Mouse (Mus musculus) kidney, postnatal 0 days (tissue): ENCODE results near the gene Hsd17b13. TPM values are rescaled to one million over a fixed set of nuclear protein-coding genes. Genes with fewer than 3 reads are reported as not detected.

Source experiments
- ATAC-seq: fragments of 200-750 bp; cut with Nextera tagmentation; replicated peaks from 2 replicates; pipeline ENCODE4 v1.8.0; 2017; ENCODE audit warnings: low read depth, moderate number of reproducible peaks, moderate TSS enrichment, moderate library complexity; ENCODE audit not compliant: low FRiP score
- DNase-seq: peaks from one replicate; pipeline ENCODE4 v3.0.0-alpha.2; 2016; ENCODE audit warnings: low spot score
- H3K27ac ChIP-seq: fragments of 300-500 bp; sonication (generic); 2 replicates; pipeline ENCODE4 v1.5.1; 2014; ENCODE audit warnings: mild to moderate bottlenecking
- H3K27me3 ChIP-seq: fragments of 300-500 bp; sonication (generic); 2 replicates; pipeline ENCODE4 v1.6.1; 2014; ENCODE audit warnings: low read length, mixed read lengths; ENCODE audit not compliant: insufficient read depth
- H3K36me3 ChIP-seq: fragments of 300-500 bp; sonication (generic); 2 replicates; pipeline ENCODE4 v1.6.1; 2014; ENCODE audit warnings: low read length, mixed read lengths; ENCODE audit not compliant: insufficient read depth
- H3K4me1 ChIP-seq: fragments of 300-500 bp; sonication (generic); replicated peaks from 2 replicates; pipeline ENCODE4 v1.6.1; 2014; ENCODE audit warnings: antibody characterized with exemption, low read length, mixed read lengths; ENCODE audit not compliant: insufficient read depth
- H3K4me2 ChIP-seq: fragments of 300-500 bp; sonication (generic); 2 replicates; pipeline ENCODE4 v1.6.1; 2014; ENCODE audit warnings: mild to moderate bottlenecking, low read length, moderate library complexity, mixed read lengths
- H3K4me3 ChIP-seq: fragments of 300-500 bp; sonication (generic); replicated peaks from 2 replicates; pipeline ENCODE4 v1.5.1; 2014; ENCODE audit warnings: low read depth, low read length
- H3K9ac ChIP-seq: fragments of 300-500 bp; sonication (generic); 2 replicates; pipeline ENCODE4 v1.6.1; 2014; ENCODE audit warnings: low read depth, low read length
- H3K9me3 ChIP-seq: fragments of 300-500 bp; sonication (generic); replicated peaks from 2 replicates; pipeline ENCODE4 v1.6.1; 2016; ENCODE audit warnings: low read length, inconsistent platforms, mixed read lengths
- CTCF ChIP-seq: IDR thresholded peaks from 2 replicates; pipeline ENCODE4 v1.5.1; 2016; ENCODE audit warnings: antibody characterized with exemption, low read depth, mild to moderate bottlenecking, moderate library complexity
- WGBS: fragments of 180-500 bp; shearing (Covaris S2); extraction: QIAGEN DNeasy Blood & Tissue Kit; methylation state at CpG from one replicate; pipeline ENCODE4 v1.1.7; 2014; 5-methylcytosine and 5-hydroxymethylcytosine counted together
- polyA plus RNA-seq: library from polyadenylated mRNA; unstranded; fragments of >200 nt; fragmentation: Nextera tagmentation; extraction: Ambion mirVana; gene quantifications from 2 replicates; pipeline ENCODE4 v1.2.1, GENCODE M21; 2015

The Hsd17b13 gene
- polyA plus RNA-seq, 1 experiment from 2014 or later = 0.13 TPM

- Histone ChIP-seq H3K4me1 (no peaks in the 10 kb centered on the region), H3K27me3 (no peaks in the 10 kb centered on the region), H3K36me3 (no peaks in the 10 kb centered on the region), H3K4me3 (no peak overlapping the region), H3K27ac (no peak overlapping the region), H3K4me2 (no peak overlapping the region), H3K9ac (no peak overlapping the region), H3K9me3 (no peaks in the 10 kb centered on the region)
- 69% methylated on average over 5 of the region's 5 CpGs for WGBS
- ATAC-seq (no peak), DNase-seq (no peak)
- TF ChIP-seq CTCF = no peak
Observed at GRCm38 (mm10) chr5:103930511-103930910, 46.7 kb downstream of the Hsd17b13 start.

- H3K36me3 ChIP-seq = no peaks in the 10 kb centered on the region
- ATAC-seq (0 out of 2 replicates have a peak, but pooled peaks have one; percentile 5), DNase-seq (peak; percentile 31)
- H3K4me2 ChIP-seq = peak overlapping the region; percentile 56
- H3K4me3 ChIP-seq = no peak overlapping the region
- no peaks in the 10 kb centered on the region for H3K9me3 ChIP-seq
- H3K9ac ChIP-seq = peak overlapping the region; percentile 24; the same call in 1 of the 2 replicates
- TF ChIP-seq CTCF = no peak
- 54% methylated on average over 7 of the region's 7 CpGs for WGBS
- H3K27ac ChIP-seq = no peak overlapping the region
- H3K4me1 ChIP-seq = no peaks in the 10 kb centered on the region
- H3K27me3 ChIP-seq = no peaks in the 10 kb centered on the region
Observed at GRCm38 (mm10) chr5:103928196-103928550, 49.0 kb downstream of the Hsd17b13 start.

GRCm38 (mm10) chr5:103927429-103928195 is 49.6 kb downstream of the Hsd17b13 start:
- peak overlapping the region; percentile 56 for H3K4me2 ChIP-seq
- no peaks in the 10 kb centered on the region for H3K36me3 ChIP-seq
- TF ChIP-seq CTCF = peak; percentile 95
- H3K9ac ChIP-seq = peak overlapping the region; percentile 24; the same call in 1 of the 2 replicates
- DNase-seq (peak; percentile 95), ATAC-seq (peak; percentile 59; the same call in 1 of the 2 replicates)
- WGBS = 14% methylated on average over 27 of the region's 27 CpGs
- no peaks in the 10 kb centered on the region for H3K9me3 ChIP-seq
- H3K4me1 ChIP-seq = no peaks in the 10 kb centered on the region
- peak overlapping the region; percentile 29; the same call in 1 of the 2 replicates for H3K4me3 ChIP-seq
- no peaks in the 10 kb centered on the region for H3K27me3 ChIP-seq
- no peak overlapping the region for H3K27ac ChIP-seq

GRCm38 (mm10) chr5:103926398-103926797 is 50.8 kb downstream of the Hsd17b13 start:
- H3K9me3 ChIP-seq = no peaks in the 10 kb centered on the region
- no peaks in the 10 kb centered on the region for H3K36me3 ChIP-seq
- no peaks in the 10 kb centered on the region for H3K4me1 ChIP-seq
- no peak for DNase-seq
- no peaks in the 10 kb centered on the region for H3K27me3 ChIP-seq
- TF ChIP-seq CTCF = peak; percentile 57
- no peak overlapping the region for H3K4me2 ChIP-seq
- ATAC-seq = no peak
- no peak overlapping the region for H3K4me3 ChIP-seq
- 75% methylated on average over 12 of the region's 12 CpGs for WGBS
- no peak overlapping the region for H3K27ac ChIP-seq
- no peak overlapping the region for H3K9ac ChIP-seq

DNA sequence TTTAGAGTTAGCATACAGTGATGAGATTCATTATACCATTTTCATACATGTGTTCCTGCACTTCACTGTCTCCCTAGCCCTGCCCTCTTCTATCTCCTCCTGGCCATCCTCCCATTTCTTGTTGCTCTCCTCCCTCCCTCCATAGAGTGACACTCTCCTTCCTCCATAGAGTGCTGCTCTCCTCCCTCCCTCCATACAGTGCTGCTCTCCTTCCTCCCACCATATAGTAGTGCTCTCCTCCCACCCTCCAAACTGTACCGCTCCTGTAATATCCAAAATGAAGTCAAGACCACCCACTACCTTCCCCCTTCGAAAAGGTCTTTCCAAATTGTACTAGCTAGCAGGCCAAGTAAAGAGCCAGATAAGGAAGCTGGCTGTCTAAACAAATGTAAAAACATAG is 53.5 kb downstream of the Hsd17b13 start:
- H3K36me3 ChIP-seq = no peaks in the 10 kb centered on the region
- H3K4me1 ChIP-seq = no peaks in the 10 kb centered on the region
- DNase-seq (no peak), ATAC-seq (no peak)
- no peak overlapping the region for H3K27ac ChIP-seq
- no peak overlapping the region for H3K4me2 ChIP-seq
- no peaks in the 10 kb centered on the region for H3K9me3 ChIP-seq
- WGBS = 78% methylated on average over 2 of the region's 2 CpGs
- no peak overlapping the region for H3K4me3 ChIP-seq
- no peaks in the 10 kb centered on the region for H3K27me3 ChIP-seq
- no peak overlapping the region for H3K9ac ChIP-seq
- TF ChIP-seq CTCF = no peak

GRCm38 (mm10) chr5:103923101-103923500 is 54.1 kb downstream of the Hsd17b13 start:
- ATAC-seq = no peak
- no peak for DNase-seq
- WGBS = 88% methylated on average over 6 of the region's 6 CpGs
- Histone ChIP-seq H3K9ac (no peak overlapping the region), H3K36me3 (no peaks in the 10 kb centered on the region), H3K4me2 (no peak overlapping the region), H3K4me3 (no peak overlapping the region), H3K27me3 (no peaks in the 10 kb centered on the region), H3K4me1 (no peaks in the 10 kb centered on the region), H3K27ac (no peak overlapping the region), H3K9me3 (no peaks in the 10 kb centered on the region)
- TF ChIP-seq CTCF = no peak
